Mouse (Mus musculus): ENCODE results near the gene Lmo7. TPM values are rescaled to one million over a fixed set of nuclear protein-coding genes. Genes with fewer than 3 reads are reported as not detected.

Gene Lmo7
- polyA plus RNA-seq, 1 experiment from 2014 or later: 18.0 TPM

- Histone ChIP-seq H3K27ac (ENCODE audit: low read length) (no peak overlapping the region), H3K27me3 (ENCODE audit: control insufficient read depth, insufficient read depth, low read length) (no peaks in the 10 kb centered on the region), H3K9ac (replicated peaks; ENCODE audit: low read depth, low read length) (no peak overlapping the region), H3K9me3 (ENCODE audit: control insufficient read depth, low read depth, low read length) (no peaks in the 10 kb centered on the region), H3K36me3 (ENCODE audit: control insufficient read depth, insufficient read depth, low read length) (no peaks in the 10 kb centered on the region), H3K4me3 (ENCODE audit: low read depth, low read length) (no peak overlapping the region), H3K4me1 (ENCODE audit: control insufficient read depth, insufficient read depth, low read length) (no peaks in the 10 kb centered on the region; the same call in 1 of the 2 replicates), H3K4me2 (replicated peaks; ENCODE audit: low read depth, low read length) (no peak overlapping the region)
- WGBS: 30% methylated on average over 5 of the region's 5 CpGs
- ATAC-seq (ENCODE audit: insufficient number of reproducible peaks, insufficient read depth, low FRiP score, low read depth): peak; percentile 82
Measured at GRCm38 (mm10) chr14:101882966-101883365, 153.2 kb downstream of the Lmo7 start.

- Histone ChIP-seq H3K9me3 (ENCODE audit: control insufficient read depth, low read depth, low read length) (no peaks in the 10 kb centered on the region), H3K4me1 (ENCODE audit: control insufficient read depth, insufficient read depth, low read length) (no peaks in the 10 kb centered on the region; the same call in 1 of the 2 replicates)
- 78% methylated on average over 6 of the region's 6 CpGs for WGBS
Measured at GRCm38 (mm10) chr14:101883787-101884186, 154.0 kb downstream of the Lmo7 start.

GRCm38 (mm10) chr14:101886320-101886719 is 156.6 kb downstream of the Lmo7 start:
- Histone ChIP-seq H3K4me3 (ENCODE audit: low read depth, low read length) (no peak overlapping the region), H3K4me2 (replicated peaks; ENCODE audit: low read depth, low read length) (no peak overlapping the region), H3K27me3 (ENCODE audit: control insufficient read depth, insufficient read depth, low read length) (no peaks in the 10 kb centered on the region), H3K9ac (replicated peaks; ENCODE audit: low read depth, low read length) (no peak overlapping the region), H3K9me3 (ENCODE audit: control insufficient read depth, low read depth, low read length) (no peaks in the 10 kb centered on the region), H3K27ac (ENCODE audit: low read length) (no peak overlapping the region), H3K4me1 (ENCODE audit: control insufficient read depth, insufficient read depth, low read length) (no peaks in the 10 kb centered on the region; the same call in 1 of the 2 replicates), H3K36me3 (ENCODE audit: control insufficient read depth, insufficient read depth, low read length) (no peaks in the 10 kb centered on the region)
- WGBS: 95% methylated on average over 10 of the region's 10 CpGs
- ATAC-seq (ENCODE audit: insufficient number of reproducible peaks, insufficient read depth, low FRiP score, low read depth): no peak

More at GRCm38 (mm10) chr14:101883787-101884186, 154.0 kb downstream of the Lmo7 start:
- Histone ChIP-seq H3K4me2 (replicated peaks; ENCODE audit: low read depth, low read length) (no peak overlapping the region), H3K27me3 (ENCODE audit: control insufficient read depth, insufficient read depth, low read length) (no peaks in the 10 kb centered on the region), H3K9ac (replicated peaks; ENCODE audit: low read depth, low read length) (no peak overlapping the region), H3K4me3 (ENCODE audit: low read depth, low read length) (no peak overlapping the region), H3K36me3 (ENCODE audit: control insufficient read depth, insufficient read depth, low read length) (no peaks in the 10 kb centered on the region), H3K27ac (ENCODE audit: low read length) (no peak overlapping the region)
- ATAC-seq (ENCODE audit: insufficient number of reproducible peaks, insufficient read depth, low FRiP score, low read depth): no peak

- no peaks in the 10 kb centered on the region for H3K27me3 ChIP-seq (ENCODE audit: control insufficient read depth, insufficient read depth, low read length)
- no peak overlapping the region for H3K27ac ChIP-seq (ENCODE audit: low read length)
- H3K4me1 ChIP-seq (ENCODE audit: control insufficient read depth, insufficient read depth, low read length): no peaks in the 10 kb centered on the region
- no peak overlapping the region for H3K9ac ChIP-seq (replicated peaks; ENCODE audit: low read depth, low read length)
- H3K9me3 ChIP-seq (ENCODE audit: control insufficient read depth, low read depth, low read length): no peaks in the 10 kb centered on the region
- no peak overlapping the region for H3K4me3 ChIP-seq (ENCODE audit: low read depth, low read length)
- no peaks in the 10 kb centered on the region for H3K36me3 ChIP-seq (ENCODE audit: control insufficient read depth, insufficient read depth, low read length)
- H3K4me2 ChIP-seq (replicated peaks; ENCODE audit: low read depth, low read length): no peak overlapping the region
- 62% methylated on average over 10 of the region's 10 CpGs for WGBS
- 0 out of 2 replicates have a peak, but pooled peaks have one; percentile 42 for ATAC-seq (ENCODE audit: insufficient number of reproducible peaks, insufficient read depth, low FRiP score, low read depth)
Measured at GRCm38 (mm10) chr14:101891903-101892448, 162.2 kb downstream of the Lmo7 start.

GRCm38 (mm10) chr14:101892496-101892895 is 162.7 kb downstream of the Lmo7 start:
- WGBS: 88% methylated on average over 8 of the region's 8 CpGs
- no peak for ATAC-seq (ENCODE audit: insufficient number of reproducible peaks, insufficient read depth, low FRiP score, low read depth)
- no peaks in the 10 kb centered on the region for H3K36me3 ChIP-seq (ENCODE audit: control insufficient read depth, insufficient read depth, low read length)
- H3K9me3 ChIP-seq (ENCODE audit: control insufficient read depth, low read depth, low read length): no peaks in the 10 kb centered on the region
- H3K27me3 ChIP-seq (ENCODE audit: control insufficient read depth, insufficient read depth, low read length): no peaks in the 10 kb centered on the region
- H3K27ac ChIP-seq (ENCODE audit: low read length): no peak overlapping the region
- no peak overlapping the region for H3K4me3 ChIP-seq (ENCODE audit: low read depth, low read length)
- H3K9ac ChIP-seq (replicated peaks; ENCODE audit: low read depth, low read length): no peak overlapping the region
- no peak overlapping the region for H3K4me2 ChIP-seq (replicated peaks; ENCODE audit: low read depth, low read length)
- no peaks in the 10 kb centered on the region for H3K4me1 ChIP-seq (ENCODE audit: control insufficient read depth, insufficient read depth, low read length)

GRCm38 (mm10) chr14:101893215-101893614 is 163.5 kb downstream of the Lmo7 start:
- Histone ChIP-seq H3K27ac (ENCODE audit: low read length) (no peak overlapping the region), H3K36me3 (ENCODE audit: control insufficient read depth, insufficient read depth, low read length) (no peaks in the 10 kb centered on the region), H3K9me3 (ENCODE audit: control insufficient read depth, low read depth, low read length) (no peaks in the 10 kb centered on the region), H3K27me3 (ENCODE audit: control insufficient read depth, insufficient read depth, low read length) (no peaks in the 10 kb centered on the region), H3K4me1 (ENCODE audit: control insufficient read depth, insufficient read depth, low read length) (no peaks in the 10 kb centered on the region), H3K4me3 (ENCODE audit: low read depth, low read length) (no peak overlapping the region), H3K9ac (replicated peaks; ENCODE audit: low read depth, low read length) (no peak overlapping the region), H3K4me2 (replicated peaks; ENCODE audit: low read depth, low read length) (no peak overlapping the region)
- WGBS: 89% methylated on average over 6 of the region's 6 CpGs
- ATAC-seq (ENCODE audit: insufficient number of reproducible peaks, insufficient read depth, low FRiP score, low read depth): no peak

GRCm38 (mm10) chr14:101898250-101898649 is 168.5 kb downstream of the Lmo7 start:
- Histone ChIP-seq H3K9ac (replicated peaks; ENCODE audit: low read depth, low read length) (no peak overlapping the region), H3K36me3 (ENCODE audit: control insufficient read depth, insufficient read depth, low read length) (no peaks in the 10 kb centered on the region), H3K4me2 (replicated peaks; ENCODE audit: low read depth, low read length) (no peak overlapping the region), H3K27ac (ENCODE audit: low read length) (no peak overlapping the region), H3K4me1 (ENCODE audit: control insufficient read depth, insufficient read depth, low read length) (no peaks in the 10 kb centered on the region), H3K27me3 (ENCODE audit: control insufficient read depth, insufficient read depth, low read length) (no peaks in the 10 kb centered on the region), H3K9me3 (ENCODE audit: control insufficient read depth, low read depth, low read length) (no peaks in the 10 kb centered on the region), H3K4me3 (ENCODE audit: low read depth, low read length) (no peak overlapping the region)
- 76% methylated on average over 6 of the region's 6 CpGs for WGBS
- ATAC-seq (ENCODE audit: insufficient number of reproducible peaks, insufficient read depth, low FRiP score, low read depth): no peak

GRCm38 (mm10) chr14:101901496-101901895 is 171.7 kb downstream of the Lmo7 start:
- no peaks in the 10 kb centered on the region for H3K27me3 ChIP-seq (ENCODE audit: control insufficient read depth, insufficient read depth, low read length)
- no peak overlapping the region for H3K27ac ChIP-seq (ENCODE audit: low read length)
- no peak overlapping the region for H3K4me3 ChIP-seq (ENCODE audit: low read depth, low read length)
- H3K4me2 ChIP-seq (replicated peaks; ENCODE audit: low read depth, low read length): no peak overlapping the region
- H3K36me3 ChIP-seq (ENCODE audit: control insufficient read depth, insufficient read depth, low read length): no peaks in the 10 kb centered on the region
- no peak for ATAC-seq (ENCODE audit: insufficient number of reproducible peaks, insufficient read depth, low FRiP score, low read depth)
- H3K9ac ChIP-seq (replicated peaks; ENCODE audit: low read depth, low read length): no peak overlapping the region
- WGBS: 30% methylated on average over 7 of the region's 7 CpGs
- H3K4me1 ChIP-seq (ENCODE audit: control insufficient read depth, insufficient read depth, low read length): no peaks in the 10 kb centered on the region
- H3K9me3 ChIP-seq (ENCODE audit: control insufficient read depth, low read depth, low read length): no peaks in the 10 kb centered on the region

GRCm38 (mm10) chr14:101901976-101902375 is 172.2 kb downstream of the Lmo7 start:
- no peak overlapping the region for H3K27ac ChIP-seq (ENCODE audit: low read length)
- H3K4me2 ChIP-seq (replicated peaks; ENCODE audit: low read depth, low read length): no peak overlapping the region
- H3K4me1 ChIP-seq (ENCODE audit: control insufficient read depth, insufficient read depth, low read length): no peaks in the 10 kb centered on the region
- no peaks in the 10 kb centered on the region for H3K27me3 ChIP-seq (ENCODE audit: control insufficient read depth, insufficient read depth, low read length)
- H3K4me3 ChIP-seq (ENCODE audit: low read depth, low read length): no peak overlapping the region
- H3K9me3 ChIP-seq (ENCODE audit: control insufficient read depth, low read depth, low read length): no peaks in the 10 kb centered on the region
- no peak for ATAC-seq (ENCODE audit: insufficient number of reproducible peaks, insufficient read depth, low FRiP score, low read depth)
- no peak overlapping the region for H3K9ac ChIP-seq (replicated peaks; ENCODE audit: low read depth, low read length)
- 74% methylated on average over 7 of the region's 7 CpGs for WGBS
- no peaks in the 10 kb centered on the region for H3K36me3 ChIP-seq (ENCODE audit: control insufficient read depth, insufficient read depth, low read length)

Measured in stomach, embryonic 14.5 days (tissue).